Mouse (Mus musculus) ES-E14 (cell line): ENCODE data around the gene Msx3. TPM values are rescaled to one million over a fixed set of nuclear protein-coding genes. Genes with fewer than 3 reads are reported as not detected.
A peak's percentile ranks its signal among the peaks of the same experiment; 100 is the strongest.

Source experiments
- DNase-seq: peaks from one replicate; pipeline ENCODE4 v3.0.0-alpha.2; 2013; ENCODE audit warnings: low read depth, low spot score
- H3K27ac ChIP-seq: 2 replicates; pipeline ENCODE4 v1.5.1; 2012; ENCODE audit warnings: low read depth, mild to moderate bottlenecking, low read length, moderate library complexity, mixed read lengths; ENCODE audit not compliant: poor library complexity, insufficient read depth, severe bottlenecking
- H3K36me3 ChIP-seq: 2 replicates; pipeline ENCODE4 v1.6.1; 2012; ENCODE audit warnings: mild to moderate bottlenecking, low read length, moderate library complexity, mixed read lengths; ENCODE audit not compliant: control insufficient read depth, poor library complexity, insufficient read depth, severe bottlenecking
- H3K4me1 ChIP-seq, 2 experiments: fragments of 150-350 bp in 1 of 2; sonication (generic) in 1 of 2; 2 replicates each; pipeline ENCODE4 v1.6.1; 2012; ENCODE audit warnings: low read length in 2 of 2, mild to moderate bottlenecking in 1 of 2, mixed read lengths in 1 of 2; ENCODE audit not compliant: control insufficient read depth in 2 of 2, insufficient read depth in 2 of 2, poor library complexity in 1 of 2
- H3K4me3 ChIP-seq, 2 experiments: fragments of 150-350 bp in 1 of 2; sonication (generic) in 1 of 2; 2 replicates each; pipeline ENCODE4 v1.5.1; 2012; ENCODE audit warnings: low read length in 2 of 2, low read depth in 1 of 2, mild to moderate bottlenecking in 1 of 2, mixed read lengths in 1 of 2; ENCODE audit not compliant: insufficient read depth in 1 of 2, poor library complexity in 1 of 2, severe bottlenecking in 1 of 2
- H3K9ac ChIP-seq: 2 replicates; pipeline ENCODE4 v1.6.1; 2012; ENCODE audit warnings: low read depth, mild to moderate bottlenecking, low read length, mixed read lengths; ENCODE audit not compliant: poor library complexity, insufficient read depth, severe bottlenecking
- H3K9me3 ChIP-seq: fragments of 150-350 bp; sonication (generic); 2 replicates; pipeline ENCODE4 v1.6.1; 2012; ENCODE audit warnings: low read depth, mild to moderate bottlenecking, low read length; ENCODE audit not compliant: control insufficient read depth, insufficient read depth
- CHD2 ChIP-seq: IDR thresholded peaks from 2 replicates; pipeline ENCODE4 v1.6.1; 2014; ENCODE audit warnings: mild to moderate bottlenecking, low read depth, low read length, inconsistent platforms
- HCFC1 ChIP-seq: IDR thresholded peaks from 2 replicates; pipeline ENCODE4 v1.6.1; 2012; ENCODE audit warnings: low read length, inconsistent platforms, borderline replicate concordance; ENCODE audit not compliant: insufficient read depth
- MAFK ChIP-seq: IDR thresholded peaks from 2 replicates; pipeline ENCODE4 v1.6.1; 2014; ENCODE audit warnings: mild to moderate bottlenecking, low read depth, low read length, inconsistent platforms; ENCODE audit not compliant: insufficient read depth
- ZC3H11A ChIP-seq: IDR thresholded peaks from 2 replicates; pipeline ENCODE4 v1.6.1; 2012; ENCODE audit warnings: low read depth, mild to moderate bottlenecking, inconsistent platforms, low read length, borderline replicate concordance
- ZNF384 ChIP-seq: IDR thresholded peaks from 2 replicates; pipeline ENCODE4 v1.6.1; 2012; ENCODE audit warnings: low read depth, low read length, inconsistent platforms
- in situ Hi-C, 2 experiments: fragments of 600-800 bp; cut with MboI; formaldehyde crosslinking; loops; one replicate each; pipeline ENCODE4 v1.15.1; 2025; ENCODE audit warnings: low sequenced_read_pairs in 2 of 2, inconsistent platforms in 1 of 2; ENCODE audit not compliant: unreplicated experiment in 2 of 2
- total RNA-seq: library from RNA; depleted of rRNA; stranded (reverse); fragments of 300-350 nt; gene quantifications from 2 replicates; pipeline ENCODE4 v1.2.3, GENCODE M21; 2012

Gene Msx3
- total RNA-seq, 1 experiment: 0.27 TPM

GRCm38 (mm10) chr7:140060936-140061831 is 12.3 kb upstream of the Msx3 start:
- peak overlapping the region; percentile 29; the same call in 1 of the 2 replicates for H3K9ac ChIP-seq
- peaks cover 0 to 9% of the 10 kb centered on the region in 2 experiments; a peak in 2 of 4 replicates for H3K4me1 ChIP-seq
- in situ Hi-C loops: no loop called here
- no peaks in the 10 kb centered on the region for H3K9me3 ChIP-seq
- TF ChIP-seq CHD2 (no peak), MAFK (no peak), ZC3H11A (no peak), ZNF384 (no peak), HCFC1 (no peak)
- H3K27ac ChIP-seq: no peak overlapping the region
- peak overlapping the region; percentile 66 to 72 for H3K4me3 ChIP-seq
- no peaks in the 10 kb centered on the region for H3K36me3 ChIP-seq
- DNase-seq: no peak

GRCm38 (mm10) chr7:140059601-140060000 is 10.7 kb upstream of the Msx3 start:
- no peak overlapping the region for H3K9ac ChIP-seq
- H3K27ac ChIP-seq: no peak overlapping the region
- DNase-seq: no peak
- H3K4me1 ChIP-seq: peaks cover 0 to 9% of the 10 kb centered on the region in 2 experiments; a peak in 2 of 4 replicates
- H3K4me3 ChIP-seq: no peak overlapping the region
- no peak for TF ChIP-seq MAFK
- no peak for TF ChIP-seq HCFC1
- no peak for TF ChIP-seq CHD2
- no peak for TF ChIP-seq ZNF384
- TF ChIP-seq ZC3H11A: no peak
- in situ Hi-C loops: no loop called here
- no peaks in the 10 kb centered on the region for H3K36me3 ChIP-seq
- H3K9me3 ChIP-seq: no peaks in the 10 kb centered on the region

- H3K36me3 ChIP-seq: no peaks in the 10 kb centered on the region
- H3K9me3 ChIP-seq: no peaks in the 10 kb centered on the region
- TF ChIP-seq CHD2: no peak
- no peak for TF ChIP-seq HCFC1
- no peak for TF ChIP-seq ZNF384
- no peak for TF ChIP-seq MAFK
- no peak for TF ChIP-seq ZC3H11A
- H3K4me1 ChIP-seq: peaks cover 0 to 9% of the 10 kb centered on the region in 2 experiments; a peak in 2 of 4 replicates
- 0 out of 2 replicates have a peak overlapping the region, but pooled peaks have one; percentile 9 for H3K9ac ChIP-seq
- no peak for DNase-seq
- H3K27ac ChIP-seq: no peak overlapping the region
- in situ Hi-C loops: no loop called here
- peak overlapping the region; percentile 43 to 45; a peak in 3 of 4 replicates for H3K4me3 ChIP-seq
Observed at GRCm38 (mm10) chr7:140058528-140058927, 9.6 kb upstream of the Msx3 start.

- in situ Hi-C loops: no loop called here
- no peaks in the 10 kb centered on the region for H3K36me3 ChIP-seq
- no peaks in the 10 kb centered on the region for H3K9me3 ChIP-seq
- peak overlapping the region; percentile 43 to 45 for H3K4me3 ChIP-seq
- DNase-seq: no peak
- H3K9ac ChIP-seq: peak overlapping the region; percentile 9; the same call in 1 of the 2 replicates
- H3K4me1 ChIP-seq: peaks cover 0 to 9% of the 10 kb centered on the region in 2 experiments; a peak in 2 of 4 replicates
- no peak for TF ChIP-seq ZC3H11A
- TF ChIP-seq MAFK: no peak
- TF ChIP-seq ZNF384: no peak
- TF ChIP-seq HCFC1: no peak
- H3K27ac ChIP-seq: no peak overlapping the region
Observed at GRCm38 (mm10) chr7:140057413-140058407, 8.8 kb upstream of the Msx3 start.
